Mouse (Mus musculus) gastrocnemius, postnatal 25 days (tissue): ENCODE measurements at regions not wholly inside any gene's neighbourhood (a gene's known extent, or its start where the extent isn't known, plus 50 kb on each side); places are given as distances from the start of the nearest gene placed in this dataset.

ENCODE experiments used
- DNase-seq: peaks from one replicate; pipeline ENCODE4 v3.0.0; 2022

DNA sequence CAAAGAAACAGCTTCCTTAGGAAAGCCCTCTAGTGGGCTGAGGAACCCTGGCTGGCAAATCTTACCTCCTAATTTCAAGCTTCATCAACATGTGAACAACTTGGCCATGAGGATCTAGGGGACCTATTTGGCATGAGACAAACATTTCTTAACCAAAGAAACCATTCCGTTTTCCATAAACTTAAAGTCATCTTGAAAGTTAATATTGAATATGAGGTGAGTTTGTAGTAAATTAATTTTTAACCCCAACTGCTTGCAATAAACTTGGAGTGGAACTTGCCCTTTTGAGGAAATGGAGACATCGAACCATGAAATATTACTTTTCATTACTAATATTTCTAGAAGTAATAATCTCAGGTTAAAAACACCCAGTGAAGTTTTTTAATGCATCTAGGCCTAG is 229.7 kb downstream of the Cdh26 start:
- no peak for DNase-seq

DNA sequence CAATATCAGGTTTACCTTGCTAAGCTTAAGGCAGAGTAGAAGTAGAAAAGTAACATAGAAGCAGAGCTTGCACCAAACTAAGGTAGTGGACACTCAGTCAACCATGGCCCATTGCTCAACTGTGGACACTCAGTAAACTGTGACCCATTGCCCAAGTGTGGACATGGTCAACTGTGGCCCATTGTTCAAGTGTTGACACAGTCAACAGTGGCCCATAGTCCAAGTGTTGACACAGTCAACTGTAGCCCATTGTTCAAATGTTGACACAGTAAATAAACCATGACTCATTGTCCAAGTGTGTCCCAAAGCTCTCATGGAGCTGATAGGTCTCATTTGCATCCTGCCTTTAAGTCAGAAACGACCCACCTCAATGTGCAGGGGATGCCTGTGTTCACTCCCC is 232.1 kb downstream of the Cdh26 start:
- DNase-seq: no peak

- no peak for DNase-seq
Observed at GRCm38 (mm10) chr2:178664977-178665376, 234.6 kb downstream of the Cdh26 start.

- no peak for DNase-seq
Observed at GRCm38 (mm10) chr2:178668451-178668850, 238.1 kb downstream of the Cdh26 start.

DNA sequence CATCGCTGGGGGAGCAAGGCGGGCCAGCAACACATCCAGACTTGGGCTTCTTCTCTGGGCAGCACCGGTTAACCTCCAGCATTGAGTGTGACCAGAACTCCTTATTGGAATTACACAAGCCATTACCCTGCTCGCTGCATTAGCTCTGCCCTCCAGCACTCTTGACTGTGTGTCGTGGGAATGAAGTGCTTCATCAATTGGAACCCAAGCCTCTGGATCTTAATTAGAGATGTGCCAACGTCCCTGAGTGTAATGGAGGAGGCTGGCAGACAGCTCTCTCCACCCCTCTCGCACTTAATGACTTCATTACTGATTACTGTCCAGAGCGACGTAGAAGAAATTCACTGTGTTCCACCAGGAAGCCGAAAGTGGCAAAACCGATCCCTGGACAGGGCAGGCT is 240.6 kb downstream of the Cdh26 start:
- DNase-seq: no peak

- no peak for DNase-seq
Observed at GRCm38 (mm10) chr2:178673621-178674020, 243.3 kb downstream of the Cdh26 start.

- DNase-seq: no peak
Observed at GRCm38 (mm10) chr2:178674621-178675020, 244.3 kb downstream of the Cdh26 start.

GRCm38 (mm10) chr2:178676970-178677369 is 246.6 kb downstream of the Cdh26 start:
- DNase-seq: no peak

DNA sequence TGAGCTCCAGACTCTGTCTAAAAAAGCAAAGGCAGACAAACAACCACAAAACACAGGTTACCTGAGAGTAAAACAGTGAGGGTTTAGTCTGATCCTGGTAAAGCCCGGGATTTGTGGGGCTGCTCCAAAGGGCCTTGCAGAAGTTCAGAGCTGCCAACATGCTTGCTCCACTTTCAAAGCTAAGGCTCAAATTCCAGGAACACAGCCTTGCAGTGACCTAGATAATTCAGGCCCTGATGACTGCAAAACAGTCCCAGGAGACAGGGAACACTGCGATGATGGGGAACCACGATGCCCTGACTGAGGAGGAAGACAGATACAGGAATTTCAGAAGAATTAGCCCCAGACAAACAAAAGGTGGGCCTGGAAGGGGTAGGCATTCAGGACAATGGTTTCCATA is 250.0 kb downstream of the Cdh26 start:
- DNase-seq: no peak

DNA sequence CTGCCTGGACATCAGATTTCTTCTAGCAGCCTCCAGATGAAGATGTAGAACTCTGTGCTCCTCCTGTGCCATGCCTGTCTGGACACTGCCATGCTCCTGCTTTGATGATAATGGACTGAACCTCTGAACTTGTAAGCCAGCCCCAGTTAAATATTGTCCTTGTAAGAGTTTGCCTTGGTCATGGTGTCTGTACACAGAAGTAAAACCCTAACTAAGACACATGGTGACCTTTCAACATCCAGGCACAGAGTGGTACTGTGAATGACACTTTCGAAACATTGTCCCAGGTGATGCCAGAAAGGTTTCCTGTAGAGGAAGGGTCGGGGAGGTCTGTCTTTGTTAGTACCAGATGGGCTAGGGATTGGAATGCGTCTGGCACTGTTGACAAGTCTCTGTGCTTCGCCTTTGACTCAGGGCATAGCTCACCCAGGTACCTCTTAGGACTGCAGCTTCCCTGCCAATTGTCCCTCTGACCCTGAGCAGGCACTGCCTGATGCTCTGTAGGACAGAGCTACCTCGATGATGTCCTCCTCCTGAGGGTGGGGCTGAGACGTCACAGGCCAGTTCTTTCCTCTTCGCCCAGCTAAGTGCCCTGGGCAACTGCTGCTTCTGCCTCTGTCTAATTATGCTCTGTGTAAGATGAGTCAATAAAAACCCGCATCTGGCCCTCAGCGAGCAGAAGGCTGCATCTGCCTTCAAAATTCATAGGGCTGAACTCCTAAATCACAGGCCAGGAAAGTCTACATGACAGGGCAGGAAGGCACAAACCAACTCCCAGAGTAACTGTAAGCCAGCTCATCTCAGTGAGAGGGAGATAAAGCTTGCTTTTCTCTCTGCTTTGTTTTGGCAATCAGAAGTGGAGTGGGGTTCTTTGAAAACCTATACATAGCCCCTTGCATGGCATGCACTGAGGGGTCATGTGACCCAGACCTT is 254.0 kb downstream of the Cdh26 start:
- no peak for DNase-seq

DNA sequence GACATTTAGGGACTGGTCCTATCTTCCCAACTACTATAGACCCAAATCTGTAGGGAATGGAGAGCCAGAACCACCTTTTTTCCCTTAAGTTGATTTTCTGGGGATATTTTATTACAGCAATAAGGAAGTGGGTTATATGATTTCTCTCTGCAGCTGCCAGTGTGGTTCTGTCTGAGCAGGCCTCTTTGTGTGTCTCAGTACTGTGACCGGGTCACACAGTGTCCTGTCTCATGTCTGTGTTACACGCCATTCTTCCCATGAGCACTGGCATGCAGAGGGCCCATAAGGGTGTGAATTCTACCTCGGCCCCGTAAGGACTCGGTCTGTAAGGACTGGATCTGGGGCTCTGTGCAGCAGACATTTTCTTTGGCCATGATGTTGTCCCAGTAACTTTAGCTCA is 254.9 kb downstream of the Cdh26 start:
- no peak for DNase-seq

- no peak for DNase-seq
Observed at GRCm38 (mm10) chr2:178686167-178686601, 255.9 kb downstream of the Cdh26 start.

DNA sequence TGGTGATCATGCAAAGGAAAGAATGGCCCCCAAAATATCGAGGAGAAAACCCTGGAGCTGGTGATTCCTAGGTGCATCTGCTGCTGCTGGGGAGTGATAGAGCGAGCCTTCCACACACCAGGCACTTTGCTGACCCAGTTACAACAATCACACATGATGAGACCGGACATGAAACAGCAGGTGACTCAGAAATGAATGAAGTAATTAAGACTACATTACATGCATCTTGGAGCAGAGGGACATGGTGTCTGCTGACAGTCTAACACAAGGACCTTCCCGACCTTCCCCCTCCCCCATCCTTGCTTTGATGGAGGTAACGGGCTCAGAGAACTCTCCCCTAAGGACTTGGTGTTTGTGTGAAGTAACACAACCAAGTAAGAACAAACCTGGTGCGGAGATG is 258.3 kb downstream of the Cdh26 start:
- no peak for DNase-seq

DNA sequence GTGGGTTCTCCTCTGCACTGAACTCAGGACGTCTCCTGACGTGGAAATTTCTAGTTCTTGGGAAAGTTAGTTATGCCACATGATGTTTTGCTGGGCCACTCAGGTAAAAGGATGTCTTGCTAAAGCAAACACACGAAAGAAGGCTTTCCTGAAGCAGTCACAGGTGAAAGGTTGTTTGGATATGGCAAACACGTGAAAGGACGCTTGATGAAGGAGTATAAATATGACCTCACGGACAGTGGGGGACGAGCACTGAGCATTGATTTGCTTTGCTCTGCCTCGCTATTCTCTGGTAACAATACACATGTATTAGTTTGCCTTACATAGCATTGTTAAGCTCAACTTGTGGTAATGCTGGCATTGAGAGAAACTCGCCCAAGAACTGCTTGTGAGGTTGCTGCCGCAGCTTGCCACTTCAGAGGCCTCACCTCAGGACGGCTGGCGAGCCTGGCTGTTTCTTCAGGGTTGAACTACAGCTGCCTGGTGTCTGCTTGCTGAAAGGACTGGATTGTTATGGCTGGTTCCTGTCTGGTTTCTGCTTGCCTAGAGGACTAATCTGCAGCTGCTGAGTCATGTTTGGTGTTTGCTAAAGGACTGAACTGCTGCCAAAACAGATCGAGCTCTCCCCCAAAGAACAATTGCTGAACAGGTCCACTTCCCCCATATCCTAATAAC is 261.0 kb downstream of the Cdh26 start:
- no peak for DNase-seq

GRCm38 (mm10) chr2:178691865-178692228 is 261.5 kb downstream of the Cdh26 start:
- no peak for DNase-seq

GRCm38 (mm10) chr2:178692231-178692630 is 261.9 kb downstream of the Cdh26 start:
- DNase-seq: no peak

- peak; percentile 77 for DNase-seq
Observed at GRCm38 (mm10) chr2:178698648-178699047, 268.3 kb downstream of the Cdh26 start.

GRCm38 (mm10) chr2:178700825-178701224 is 270.5 kb downstream of the Cdh26 start:
- no peak for DNase-seq

- DNase-seq: no peak
Observed at GRCm38 (mm10) chr2:178704510-178704909, 274.2 kb downstream of the Cdh26 start.

GRCm38 (mm10) chr2:178708649-178709048 is 278.3 kb downstream of the Cdh26 start:
- no peak for DNase-seq

GRCm38 (mm10) chr2:178709192-178709881 is 279.0 kb downstream of the Cdh26 start:
- no peak for DNase-seq

- DNase-seq: no peak
Observed at GRCm38 (mm10) chr2:178710001-178710400, 279.7 kb downstream of the Cdh26 start.

DNA sequence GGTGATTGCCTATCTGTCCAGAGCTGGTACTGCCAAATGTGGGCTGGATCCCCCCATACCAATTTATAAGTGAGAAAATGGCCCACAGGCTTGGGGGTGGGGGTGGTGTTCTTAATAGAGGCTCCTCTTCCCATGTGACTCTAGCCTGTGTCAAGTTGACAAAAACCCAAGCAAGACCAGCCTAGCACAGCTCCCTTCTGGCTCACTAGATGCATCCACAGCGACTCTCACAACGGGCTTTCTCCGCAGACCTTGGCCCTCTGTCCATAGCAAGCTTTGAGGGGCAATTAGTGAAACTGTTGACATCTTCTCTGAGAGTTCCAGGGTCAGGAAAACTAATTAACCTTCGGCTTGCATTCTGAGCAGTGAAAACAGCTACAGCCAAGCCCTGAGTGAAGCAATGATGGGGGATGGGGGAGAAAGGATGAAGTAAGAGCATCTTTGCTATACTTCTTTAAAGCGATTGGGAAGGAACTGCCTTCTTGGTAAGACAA is 281.3 kb downstream of the Cdh26 start:
- DNase-seq: no peak
